Mouse (Mus musculus) intestine, embryonic 15.5 days (tissue): ENCODE measurements around the gene Ascc1. TPM values are rescaled to one million over a fixed set of nuclear protein-coding genes. Genes with fewer than 3 reads are reported as not detected.
"Not testable (repeated sequence)": the region's sequence is repeated elsewhere in the genome, so short reads cannot be mapped to it uniquely, and the experiment has no call there.

Source experiments
- ATAC-seq: fragments of 200-750 bp; cut with Nextera tagmentation; 2 replicates; pipeline ENCODE4 v1.8.0; 2017; ENCODE audit warnings: moderate TSS enrichment, moderate library complexity
- H3K27ac ChIP-seq: fragments of 300-500 bp; sonication (generic); 2 replicates; pipeline ENCODE4 v1.5.1; 2015; ENCODE audit warnings: mild to moderate bottlenecking, inconsistent platforms
- H3K27me3 ChIP-seq: fragments of 300-500 bp; sonication (generic); replicated peaks from 2 replicates; pipeline ENCODE4 v1.6.1; 2015; ENCODE audit warnings: inconsistent platforms
- H3K36me3 ChIP-seq: fragments of 300-500 bp; sonication (generic); 2 replicates; pipeline ENCODE4 v1.6.1; 2015; ENCODE audit warnings: inconsistent platforms
- H3K4me1 ChIP-seq: fragments of 300-500 bp; sonication (generic); replicated peaks from 2 replicates; pipeline ENCODE4 v1.6.1; 2015; ENCODE audit warnings: inconsistent platforms
- H3K4me2 ChIP-seq: fragments of 300-500 bp; sonication (generic); replicated peaks from 2 replicates; pipeline ENCODE4 v1.6.1; 2015; ENCODE audit warnings: mild to moderate bottlenecking, inconsistent platforms
- H3K4me3 ChIP-seq: fragments of 300-500 bp; sonication (generic); replicated peaks from 2 replicates; pipeline ENCODE4 v1.5.1; 2015; ENCODE audit warnings: inconsistent platforms
- H3K9ac ChIP-seq: fragments of 300-500 bp; sonication (generic); 2 replicates; pipeline ENCODE4 v1.6.1; 2015; ENCODE audit warnings: inconsistent platforms
- H3K9me3 ChIP-seq: fragments of 300-500 bp; sonication (generic); 2 replicates; pipeline ENCODE4 v1.6.1; 2016; ENCODE audit warnings: inconsistent platforms
- WGBS: fragments of 180-500 bp; shearing (Covaris S2); methylation state at CpG from one replicate; pipeline ENCODE4 v1.1.7; 2015; 5-methylcytosine and 5-hydroxymethylcytosine counted together
- polyA plus RNA-seq: library from polyadenylated mRNA; unstranded; fragments of >200 nt; fragmentation: Nextera tagmentation; extraction: Ambion mirVana; gene quantifications from 2 replicates; pipeline ENCODE4 v1.2.1, GENCODE M21; 2015

The Ascc1 gene
- polyA plus RNA-seq, 1 experiment from 2014 or later, result 45.3 TPM

DNA sequence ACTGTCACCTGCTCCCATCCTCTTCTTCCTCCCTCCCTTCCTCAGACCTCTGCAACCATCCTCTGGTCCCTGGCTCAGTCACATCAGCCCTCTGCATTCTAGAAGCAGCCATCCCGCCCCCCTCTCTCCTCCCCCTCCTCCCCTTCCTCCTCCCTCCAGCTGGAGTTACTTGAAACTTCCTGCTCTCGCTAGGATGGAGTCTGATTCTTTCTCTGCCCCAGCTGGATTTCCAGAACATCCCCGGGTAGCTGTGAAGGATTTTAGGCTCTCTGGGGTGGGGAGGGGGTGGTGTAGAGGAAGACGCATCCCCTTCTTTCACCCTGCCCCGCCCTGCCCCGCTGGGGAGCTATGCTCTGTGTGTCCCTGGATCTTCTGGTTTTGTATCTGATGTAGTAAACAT lies 130.9 kb downstream of the Ascc1 start:
- no peaks in the 10 kb centered on the region for H3K27me3 ChIP-seq
- WGBS, result 25% methylated on average over 6 of the region's 6 CpGs
- no peak overlapping the region for H3K9ac ChIP-seq
- H3K27ac ChIP-seq, result peak overlapping the region; percentile 29; the same call in 1 of the 2 replicates
- no peak overlapping the region for H3K4me3 ChIP-seq
- ATAC-seq, result peak; percentile 34
- no peaks in the 10 kb centered on the region for H3K9me3 ChIP-seq
- H3K36me3 ChIP-seq, result no peaks in the 10 kb centered on the region
- no peak overlapping the region for H3K4me2 ChIP-seq
- H3K4me1 ChIP-seq, result peaks cover 9% of the 10 kb centered on the region; the same call in 1 of the 2 replicates

DNA sequence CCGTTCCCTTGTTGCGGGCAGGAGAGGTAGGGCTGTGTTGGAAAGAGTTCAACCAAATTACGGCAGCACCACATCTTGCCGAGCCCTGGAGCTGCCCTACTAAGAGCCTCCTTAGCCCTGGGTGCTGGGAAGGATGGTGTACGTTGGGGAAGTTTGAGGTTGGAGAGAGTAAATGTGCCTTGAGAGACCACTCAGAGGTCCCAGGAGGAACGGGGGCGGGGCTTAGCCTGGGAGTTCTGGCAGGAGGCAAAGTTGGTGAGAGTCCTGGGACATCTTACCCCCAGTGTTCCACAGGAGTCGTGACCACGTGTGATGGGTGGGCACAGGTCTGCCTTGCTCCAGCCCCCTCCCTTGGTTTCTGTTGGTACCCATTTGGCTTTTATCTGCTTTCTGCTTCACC lies 131.6 kb downstream of the Ascc1 start:
- Histone ChIP-seq H3K36me3 (no peaks in the 10 kb centered on the region), H3K27me3 (no peaks in the 10 kb centered on the region), H3K4me3 (no peak overlapping the region), H3K4me1 (peaks cover 9% of the 10 kb centered on the region; the same call in 1 of the 2 replicates), H3K9me3 (no peaks in the 10 kb centered on the region), H3K4me2 (no peak overlapping the region), H3K27ac (no peak overlapping the region), H3K9ac (no peak overlapping the region)
- no peak for ATAC-seq
- WGBS, result 48% methylated on average over 9 of the region's 9 CpGs

DNA sequence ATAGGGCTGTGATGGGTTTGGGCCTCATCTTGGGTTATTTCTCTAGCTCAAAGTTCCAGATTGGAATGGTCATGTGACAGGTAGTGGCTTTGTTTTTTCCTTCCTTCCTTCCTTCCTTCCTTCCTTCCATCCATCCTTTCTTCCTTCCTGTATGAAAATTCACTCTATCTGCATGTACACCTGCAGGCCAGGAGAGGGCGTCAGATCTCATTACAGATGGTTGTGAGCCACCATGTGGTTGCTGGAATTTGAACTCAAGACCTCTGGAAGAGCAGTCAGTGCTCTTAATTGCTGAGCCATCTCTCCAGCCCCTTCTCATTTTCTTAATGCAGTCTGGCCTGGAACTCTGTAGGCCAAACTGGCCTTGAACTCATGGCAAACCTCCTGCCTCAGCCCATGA lies 133.4 kb downstream of the Ascc1 start:
- H3K27me3 ChIP-seq, H3K4me1 ChIP-seq, H3K27ac ChIP-seq, H3K4me3 ChIP-seq, H3K9me3 ChIP-seq, H3K9ac ChIP-seq, H3K36me3 ChIP-seq, ATAC-seq, H3K4me2 ChIP-seq: not testable (repeated sequence)
- WGBS, result 52% methylated on average over 1 of the region's 1 CpGs

GRCm38 (mm10) chr10:60136935-60137334 lies 134.3 kb downstream of the Ascc1 start:
- no peak overlapping the region for H3K9ac ChIP-seq
- no peak overlapping the region for H3K27ac ChIP-seq
- 63% methylated on average over 7 of the region's 7 CpGs for WGBS
- H3K4me1 ChIP-seq, result peaks cover 9% of the 10 kb centered on the region; the same call in 1 of the 2 replicates
- ATAC-seq, result no peak
- no peaks in the 10 kb centered on the region for H3K9me3 ChIP-seq
- H3K4me2 ChIP-seq, result no peak overlapping the region
- no peaks in the 10 kb centered on the region for H3K27me3 ChIP-seq
- no peak overlapping the region for H3K4me3 ChIP-seq
- H3K36me3 ChIP-seq, result no peaks in the 10 kb centered on the region

DNA sequence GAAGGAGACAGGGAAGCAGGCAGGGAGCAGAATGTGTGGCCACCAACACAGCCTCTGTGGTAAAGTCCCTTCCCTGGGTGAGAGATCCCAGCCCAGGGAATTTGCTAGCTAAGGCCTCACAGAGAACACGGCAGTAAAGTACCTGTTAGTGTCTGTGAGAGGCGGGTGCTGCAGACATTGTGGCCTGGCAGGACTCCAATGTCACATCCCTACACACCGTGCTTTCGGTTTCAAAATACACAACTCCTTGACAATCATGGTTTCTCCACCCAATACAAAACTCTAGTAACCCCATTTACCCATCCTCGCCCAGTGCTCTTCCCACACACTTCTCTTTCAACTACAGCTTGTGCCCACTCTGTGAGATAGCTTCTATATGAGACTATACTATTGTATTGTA lies 136.1 kb downstream of the Ascc1 start:
- Histone ChIP-seq H3K9me3 (no peaks in the 10 kb centered on the region), H3K4me3 (no peak overlapping the region), H3K27ac (no peak overlapping the region), H3K9ac (no peak overlapping the region), H3K4me2 (no peak overlapping the region), H3K27me3 (no peaks in the 10 kb centered on the region), H3K4me1 (peaks cover 4% of the 10 kb centered on the region; the same call in 1 of the 2 replicates), H3K36me3 (no peaks in the 10 kb centered on the region)
- 86% methylated on average over 5 of the region's 5 CpGs for WGBS
- ATAC-seq, result no peak

DNA sequence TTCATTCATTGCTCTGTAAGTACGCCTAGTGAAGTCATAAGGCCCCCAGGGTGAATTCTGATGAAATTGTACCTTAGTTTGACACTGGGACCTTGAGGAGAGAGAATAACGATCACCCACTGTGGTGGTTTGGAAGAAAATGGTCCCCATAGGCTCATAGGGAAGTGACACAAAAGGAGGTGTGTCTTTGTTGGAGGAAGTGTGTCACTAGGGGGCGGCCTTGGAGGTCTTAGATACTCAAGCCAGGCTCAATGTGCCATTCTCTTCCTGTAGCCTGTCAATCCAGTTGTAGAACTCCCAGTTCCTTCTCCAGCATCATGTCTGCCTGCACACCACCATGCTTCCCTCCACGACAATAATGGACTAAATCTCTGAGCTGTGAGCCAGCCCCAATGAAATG lies 138.1 kb downstream of the Ascc1 start:
- H3K27me3 ChIP-seq, result no peaks in the 10 kb centered on the region
- H3K4me1 ChIP-seq, result no peaks in the 10 kb centered on the region
- no peak overlapping the region for H3K4me3 ChIP-seq
- H3K27ac ChIP-seq, result no peak overlapping the region
- no peaks in the 10 kb centered on the region for H3K36me3 ChIP-seq
- 91% methylated on average over 4 of the region's 4 CpGs for WGBS
- H3K9ac ChIP-seq, result no peak overlapping the region
- no peak overlapping the region for H3K4me2 ChIP-seq
- no peak for ATAC-seq
- H3K9me3 ChIP-seq, result no peaks in the 10 kb centered on the region

- Histone ChIP-seq H3K27me3 (no peaks in the 10 kb centered on the region), H3K4me3 (no peak overlapping the region), H3K4me2 (no peak overlapping the region), H3K36me3 (no peaks in the 10 kb centered on the region), H3K4me1 (no peaks in the 10 kb centered on the region), H3K9me3 (no peaks in the 10 kb centered on the region), H3K27ac (no peak overlapping the region), H3K9ac (no peak overlapping the region)
- 89% methylated on average over 3 of the region's 3 CpGs for WGBS
- ATAC-seq, result no peak
Measured at GRCm38 (mm10) chr10:60141656-60142160, 139.1 kb downstream of the Ascc1 start.

GRCm38 (mm10) chr10:60147510-60148047 lies 145.0 kb downstream of the Ascc1 start:
- not testable (repeated sequence) for H3K4me1 ChIP-seq, ATAC-seq, H3K36me3 ChIP-seq, H3K9ac ChIP-seq, H3K9me3 ChIP-seq, H3K4me3 ChIP-seq, H3K4me2 ChIP-seq, H3K27me3 ChIP-seq, H3K27ac ChIP-seq
- 60% methylated on average over 10 of the region's 10 CpGs for WGBS

DNA sequence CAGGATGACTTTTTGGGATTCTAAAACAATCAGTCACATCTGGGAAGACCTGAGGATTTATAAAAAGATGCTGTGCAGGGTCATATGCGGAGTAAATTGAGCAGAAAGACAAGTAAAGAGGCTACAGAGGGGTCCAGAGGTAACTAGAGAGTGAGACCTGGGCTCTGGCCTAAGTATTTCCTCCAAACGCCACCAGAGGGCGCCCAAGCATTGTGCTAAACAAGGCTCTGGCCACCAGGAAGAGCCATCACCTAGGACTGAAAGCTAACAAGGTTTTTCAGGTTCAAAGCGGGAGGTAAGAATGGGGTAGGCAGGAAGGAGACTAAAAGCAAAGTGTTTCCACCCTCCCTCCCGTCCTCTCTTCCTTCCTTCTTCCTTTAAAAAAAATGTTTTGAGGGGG lies 145.5 kb downstream of the Ascc1 start:
- ATAC-seq, result peak; percentile 75

More for the DNA sequence above, 145.5 kb downstream of the Ascc1 start:
- Histone ChIP-seq H3K36me3 (no peaks in the 10 kb centered on the region), H3K27me3 (no peaks in the 10 kb centered on the region), H3K4me3 (no peak overlapping the region), H3K9me3 (no peaks in the 10 kb centered on the region), H3K4me2 (no peak overlapping the region), H3K27ac (no peak overlapping the region), H3K9ac (no peak overlapping the region), H3K4me1 (0 out of 2 replicates have a peak, but pooled peaks cover 2% of the 10 kb centered on the region)
- WGBS, result 3% methylated on average over 5 of the region's 5 CpGs

Other genes starting within 250 kb of the Ascc1 start
- 24.5 and 25.2 TPM in 2 replicates for gene Dnajb12, start 123.2 kb upstream of the Ascc1 start, polyA plus RNA-seq
- gene Ddit4, start 51.0 kb upstream of the Ascc1 start, polyA plus RNA-seq, result 35.4 and 35.7 TPM in 2 replicates
- gene Anapc16, start 330 bp downstream of the Ascc1 start, polyA plus RNA-seq, result 99.9 and 101 TPM in 2 replicates
- gene Spock2, start 103.4 kb downstream of the Ascc1 start, polyA plus RNA-seq, result 3.7 and 4.2 TPM in 2 replicates
- 1.9 TPM in 2 replicates for gene Chst3, start 216.5 kb downstream of the Ascc1 start, polyA plus RNA-seq